Mouse (Mus musculus) liver, embryonic 16.5 days (tissue): ENCODE data around the gene Prrt1. TPM values are rescaled to one million over a fixed set of nuclear protein-coding genes. Genes with fewer than 3 reads are reported as not detected.

Source experiments
- ATAC-seq: fragments of 200-750 bp; cut with Nextera tagmentation; 2 replicates; pipeline ENCODE4 v1.8.0; 2017; ENCODE audit warnings: low read depth, mild to moderate bottlenecking, moderate number of reproducible peaks, moderate library complexity
- H3K27ac ChIP-seq: fragments of 300-500 bp; sonication (generic); 2 replicates; pipeline ENCODE4 v1.5.1; 2014; ENCODE audit warnings: mild to moderate bottlenecking, low read length
- H3K27me3 ChIP-seq: fragments of 300-500 bp; sonication (generic); 2 replicates; pipeline ENCODE4 v1.6.1; 2014; ENCODE audit warnings: low read depth, low read length, mixed read lengths; ENCODE audit not compliant: control insufficient read depth, insufficient read depth
- H3K36me3 ChIP-seq: fragments of 300-500 bp; sonication (generic); 2 replicates; pipeline ENCODE4 v1.6.1; 2014; ENCODE audit warnings: mild to moderate bottlenecking; ENCODE audit not compliant: control insufficient read depth, insufficient read depth
- H3K4me1 ChIP-seq: fragments of 300-500 bp; sonication (generic); 2 replicates; pipeline ENCODE4 v1.6.1; 2014; ENCODE audit warnings: low read depth, low read length, mixed read lengths; ENCODE audit not compliant: control insufficient read depth
- H3K4me2 ChIP-seq: fragments of 300-500 bp; sonication (generic); 2 replicates; pipeline ENCODE4 v1.6.1; 2014; ENCODE audit warnings: low read depth, low read length, mixed read lengths
- H3K4me3 ChIP-seq: fragments of 300-500 bp; sonication (generic); 2 replicates; pipeline ENCODE4 v1.5.1; 2014; ENCODE audit warnings: low read depth, mild to moderate bottlenecking, low read length
- H3K9ac ChIP-seq: fragments of 300-500 bp; sonication (generic); 2 replicates; pipeline ENCODE4 v1.6.1; 2014; ENCODE audit warnings: low read depth, low read length
- H3K9me3 ChIP-seq: fragments of 300-500 bp; sonication (generic); replicated peaks from 2 replicates; pipeline ENCODE4 v1.6.1; 2016; ENCODE audit warnings: low read length; ENCODE audit not compliant: control insufficient read depth
- WGBS: fragments of 180-500 bp; shearing (Covaris S2); extraction: QIAGEN DNeasy Blood & Tissue Kit; methylation state at CpG from one replicate; pipeline ENCODE4 v1.1.7; 2014; ENCODE audit not compliant: insufficient replicate concordance; 5-methylcytosine and 5-hydroxymethylcytosine counted together
- polyA plus RNA-seq: library from polyadenylated mRNA; unstranded; fragments of >200 nt; fragmentation: Nextera tagmentation; extraction: Ambion mirVana; gene quantifications from 2 replicates; pipeline ENCODE4 v1.2.1, GENCODE M21; 2015

The Prrt1 gene
- polyA plus RNA-seq, 1 experiment from 2014 or later = not detected

- Histone ChIP-seq H3K9ac (no peak overlapping the region), H3K36me3 (no peaks in the 10 kb centered on the region), H3K4me2 (no peak overlapping the region), H3K4me3 (no peak overlapping the region), H3K9me3 (no peaks in the 10 kb centered on the region), H3K27me3 (peaks cover 51% of the 10 kb centered on the region), H3K27ac (no peak overlapping the region), H3K4me1 (no peaks in the 10 kb centered on the region)
- WGBS = 54% methylated on average over 6 of the region's 6 CpGs
- no peak for ATAC-seq
Observed at GRCm38 (mm10) chr17:34676093-34676460, 46.7 kb downstream of the Prrt1 start.

GRCm38 (mm10) chr17:34676671-34677070, 47.3 kb downstream of the Prrt1 start:
- Histone ChIP-seq H3K4me2 (no peak overlapping the region), H3K36me3 (no peaks in the 10 kb centered on the region), H3K4me1 (no peaks in the 10 kb centered on the region), H3K27me3 (peaks cover 45% of the 10 kb centered on the region), H3K9me3 (no peaks in the 10 kb centered on the region), H3K27ac (no peak overlapping the region), H3K9ac (no peak overlapping the region), H3K4me3 (no peak overlapping the region)
- no peak for ATAC-seq
- WGBS = 60% methylated on average over 12 of the region's 12 CpGs

GRCm38 (mm10) chr17:34680191-34680590, 50.9 kb downstream of the Prrt1 start:
- ATAC-seq = no peak
- no peak overlapping the region for H3K27ac ChIP-seq
- H3K4me1 ChIP-seq = no peaks in the 10 kb centered on the region
- no peaks in the 10 kb centered on the region for H3K36me3 ChIP-seq
- no peak overlapping the region for H3K4me3 ChIP-seq
- WGBS = 69% methylated on average over 26 of the region's 26 CpGs
- no peaks in the 10 kb centered on the region for H3K9me3 ChIP-seq
- no peak overlapping the region for H3K9ac ChIP-seq
- H3K4me2 ChIP-seq = no peak overlapping the region
- H3K27me3 ChIP-seq = peaks cover 22% of the 10 kb centered on the region

- 66% methylated on average over 4 of the region's 4 CpGs for WGBS
- H3K4me2 ChIP-seq = no peak overlapping the region
- no peak overlapping the region for H3K27ac ChIP-seq
- no peak for ATAC-seq
- H3K4me3 ChIP-seq = no peak overlapping the region
- peaks cover 22% of the 10 kb centered on the region for H3K27me3 ChIP-seq
- no peaks in the 10 kb centered on the region for H3K4me1 ChIP-seq
- H3K9ac ChIP-seq = no peak overlapping the region
- H3K9me3 ChIP-seq = no peaks in the 10 kb centered on the region
- no peaks in the 10 kb centered on the region for H3K36me3 ChIP-seq
Observed at GRCm38 (mm10) chr17:34680621-34681020, 51.3 kb downstream of the Prrt1 start.

GRCm38 (mm10) chr17:34681132-34681571, 51.8 kb downstream of the Prrt1 start:
- ATAC-seq = no peak
- H3K9me3 ChIP-seq = no peaks in the 10 kb centered on the region
- H3K9ac ChIP-seq = no peak overlapping the region
- H3K4me3 ChIP-seq = no peak overlapping the region
- no peak overlapping the region for H3K27ac ChIP-seq
- WGBS = 15% methylated on average over 17 of the region's 17 CpGs
- H3K4me1 ChIP-seq = no peaks in the 10 kb centered on the region
- no peaks in the 10 kb centered on the region for H3K36me3 ChIP-seq
- H3K4me2 ChIP-seq = no peak overlapping the region
- peaks cover 22% of the 10 kb centered on the region for H3K27me3 ChIP-seq

GRCm38 (mm10) chr17:34681881-34682536, 52.7 kb downstream of the Prrt1 start:
- H3K4me1 ChIP-seq = no peaks in the 10 kb centered on the region
- ATAC-seq = no peak
- H3K4me2 ChIP-seq = no peak overlapping the region
- WGBS = 52% methylated on average over 11 of the region's 11 CpGs
- no peak overlapping the region for H3K4me3 ChIP-seq
- H3K27me3 ChIP-seq = peaks cover 19% of the 10 kb centered on the region
- no peaks in the 10 kb centered on the region for H3K36me3 ChIP-seq
- no peak overlapping the region for H3K27ac ChIP-seq
- H3K9me3 ChIP-seq = no peaks in the 10 kb centered on the region
- H3K9ac ChIP-seq = no peak overlapping the region

Other genes with a start within 250 kb of the Prrt1 start
- 0.12 and 0.16 TPM in 2 replicates for gene BC051142, start 230.7 kb upstream of the Prrt1 start, polyA plus RNA-seq
- gene Btnl4, start 152.2 kb upstream of the Prrt1 start, polyA plus RNA-seq = 0.14 TPM in 1 of 2 replicates, not detected in the other
- gene Btnl6, start 112.2 kb upstream of the Prrt1 start, polyA plus RNA-seq = 0.17 TPM in 1 of 2 replicates, not detected in the other
- 0.71 and 0.81 TPM in 2 replicates for gene Notch4, start 65.3 kb upstream of the Prrt1 start, polyA plus RNA-seq
- 14.4 and 15.3 TPM in 2 replicates for gene Gpsm3, start 39.7 kb upstream of the Prrt1 start, polyA plus RNA-seq
- 2.5 and 3.2 TPM in 2 replicates for gene Pbx2, start 38.3 kb upstream of the Prrt1 start, polyA plus RNA-seq
- gene Ager, start 31.7 kb upstream of the Prrt1 start, polyA plus RNA-seq = 0.57 and 0.77 TPM in 2 replicates
- 90.3 and 92.4 TPM in 2 replicates for gene Rnf5, start 25.8 kb upstream of the Prrt1 start, polyA plus RNA-seq
- 18.4 and 21.3 TPM in 2 replicates for gene Agpat1, start 25.3 kb upstream of the Prrt1 start, polyA plus RNA-seq
- 0.33 and 0.51 TPM in 2 replicates for gene Egfl8, start 13.6 kb upstream of the Prrt1 start, polyA plus RNA-seq
- 11.4 and 13.8 TPM in 2 replicates for gene Ppt2, start 1.0 kb upstream of the Prrt1 start, polyA plus RNA-seq
- gene Fkbpl, start 15.2 kb downstream of the Prrt1 start, polyA plus RNA-seq = 3.7 and 4.6 TPM in 2 replicates
- gene Atf6b, start 17.6 kb downstream of the Prrt1 start, polyA plus RNA-seq = 17.7 and 17.8 TPM in 2 replicates
- 0.20 and 0.27 TPM in 2 replicates for gene Tnxb, start 41.0 kb downstream of the Prrt1 start, polyA plus RNA-seq
- gene C4b, start 114.3 kb downstream of the Prrt1 start, polyA plus RNA-seq = 19.6 and 26.6 TPM in 2 replicates
- gene Cyp21a1, start 175.0 kb downstream of the Prrt1 start, polyA plus RNA-seq = 0.70 and 4.9 TPM in 2 replicates
- gene Stk19, start 207.4 kb downstream of the Prrt1 start, polyA plus RNA-seq = 10.7 and 11.7 TPM in 2 replicates
- 25.6 and 27.6 TPM in 2 replicates for gene Dxo, start 207.5 kb downstream of the Prrt1 start, polyA plus RNA-seq
- gene Skiv2l, start 220.7 kb downstream of the Prrt1 start, polyA plus RNA-seq = 24.8 and 27.3 TPM in 2 replicates
- gene Nelfe, start 220.9 kb downstream of the Prrt1 start, polyA plus RNA-seq = 41.4 and 42.3 TPM in 2 replicates
- gene Cfb, start 233.0 kb downstream of the Prrt1 start, polyA plus RNA-seq = 384 and 472 TPM in 2 replicates
- 0.26 and 0.37 TPM in 2 replicates for gene Zbtb12, start 249.9 kb downstream of the Prrt1 start, polyA plus RNA-seq